Mouse (Mus musculus) G1E-ER4 (cell line): Measurements from ENCODE around the gene Qrich2. TPM values are rescaled to one million over a fixed set of nuclear protein-coding genes. Genes with fewer than 3 reads are reported as not detected.

Experiments
- GATA1 ChIP-seq: IDR thresholded peaks from one replicate; pipeline ENCODE4 v1.8.0; 2012; ENCODE audit warnings: low read length, inconsistent platforms
- polyA plus RNA-seq: library from polyadenylated mRNA; stranded (reverse); fragments of >175 nt; gene quantifications from 2 replicates; pipeline ENCODE4 v1.2.3, GENCODE M21; 2012

The Qrich2 gene
- polyA plus RNA-seq, 1 experiment: not detected

- TF ChIP-seq GATA1: no peak
Measured at GRCm38 (mm10) chr11:116413631-116414022, 52.4 kb downstream of the Qrich2 start.

DNA sequence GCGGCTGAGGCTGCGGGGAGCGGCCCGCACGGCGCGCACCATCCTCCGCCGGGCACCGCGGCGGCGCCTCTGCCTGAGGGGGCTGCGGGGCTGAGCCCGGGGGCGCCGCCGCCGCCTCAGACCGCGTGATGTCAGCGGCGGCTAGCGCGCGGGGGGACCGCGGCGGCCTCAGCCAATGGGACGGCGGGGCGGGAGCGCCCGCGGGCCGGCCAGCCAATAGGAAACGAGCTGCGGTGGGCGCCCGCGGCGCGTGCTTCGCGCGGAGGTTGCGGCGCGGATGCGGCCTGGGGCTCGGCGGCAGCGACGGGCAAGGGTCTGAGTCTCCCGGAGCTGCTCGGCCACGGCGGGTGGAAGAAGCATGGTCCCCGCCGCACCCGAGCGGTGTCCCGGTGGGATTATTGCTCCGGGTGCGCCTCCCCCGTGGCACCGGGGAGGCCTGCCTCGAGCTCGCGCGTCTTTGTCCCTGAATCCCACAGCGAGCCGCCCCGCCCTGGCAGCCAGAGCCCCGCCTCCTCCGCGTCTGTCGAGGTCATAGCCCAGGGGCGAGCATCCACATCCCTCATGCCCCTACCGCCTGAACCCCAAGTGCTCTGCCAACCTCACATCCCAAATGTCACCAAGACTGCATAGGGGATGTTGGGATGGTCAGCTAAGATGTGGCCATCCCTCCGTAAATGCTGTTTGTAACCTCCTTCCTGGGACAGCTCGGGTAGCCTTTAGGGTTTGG is 53.0 kb downstream of the Qrich2 start, which contains the start of gene Rnf157:
Gene Rnf157, minus strand, starts transcription at position 129 of the 727 bp plus-strand sequence.
- TF ChIP-seq GATA1: no peak

DNA sequence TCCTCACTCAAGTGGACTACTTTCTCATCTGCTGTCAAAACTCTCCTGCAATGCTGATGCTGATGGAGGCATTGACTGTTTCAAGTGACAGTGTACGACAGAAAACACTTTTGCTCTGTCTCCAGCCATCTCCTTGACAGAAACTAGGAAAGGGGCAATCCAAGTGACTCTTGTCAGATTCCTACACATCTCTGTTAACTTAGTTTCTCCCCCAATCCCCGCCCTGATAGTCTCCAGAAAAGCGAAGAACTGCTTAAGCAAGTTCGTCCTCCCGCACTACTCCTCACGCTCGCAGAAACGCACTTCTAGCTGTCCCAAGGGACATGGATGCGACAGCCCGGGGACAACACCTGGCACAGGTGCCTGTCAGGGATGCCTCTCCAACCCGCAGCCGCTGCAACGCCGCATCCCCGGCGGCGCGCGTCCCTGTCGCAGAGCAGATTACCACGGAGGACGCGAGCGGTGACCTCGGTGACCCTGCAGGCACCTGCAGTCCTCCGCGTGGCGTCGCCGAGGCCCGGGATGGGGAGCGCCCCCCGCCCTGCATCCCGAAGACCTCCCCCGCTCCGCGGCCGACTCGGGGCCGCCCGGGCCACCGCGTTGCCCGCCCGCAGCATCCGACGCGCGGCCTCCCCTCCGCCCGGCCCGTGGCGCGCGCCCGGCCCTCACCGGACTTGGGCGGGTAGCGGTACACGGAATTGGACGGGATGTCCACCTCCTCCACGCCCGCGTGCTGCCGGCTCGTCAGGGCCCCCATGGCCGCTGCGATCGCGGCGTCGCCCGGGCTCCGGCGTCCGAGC is 53.8 kb downstream of the Qrich2 start:
- TF ChIP-seq GATA1: no peak

- no peak for TF ChIP-seq GATA1
Measured at GRCm38 (mm10) chr11:116411582-116411981, 54.5 kb downstream of the Qrich2 start.

DNA sequence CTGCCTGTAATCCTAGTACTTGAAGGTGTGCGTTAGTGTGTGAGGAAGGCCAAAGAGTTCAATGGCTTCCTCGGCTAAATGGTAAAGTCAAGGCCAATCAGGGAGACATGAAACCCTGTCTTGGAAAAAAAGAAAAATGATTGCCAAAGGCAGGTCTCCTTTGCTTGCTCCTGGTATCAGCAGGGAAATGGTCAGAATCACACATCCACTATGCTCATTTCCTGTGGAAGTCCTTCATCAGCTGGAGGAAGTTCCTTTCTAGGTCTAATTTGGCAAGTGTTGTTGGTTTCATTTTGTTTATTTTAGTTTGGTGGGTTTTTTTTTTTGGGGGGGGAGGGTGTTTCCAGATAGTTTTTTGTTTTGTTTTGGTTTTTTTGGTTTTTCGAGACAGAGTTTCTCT is 57.0 kb downstream of the Qrich2 start:
- TF ChIP-seq GATA1: no peak

DNA sequence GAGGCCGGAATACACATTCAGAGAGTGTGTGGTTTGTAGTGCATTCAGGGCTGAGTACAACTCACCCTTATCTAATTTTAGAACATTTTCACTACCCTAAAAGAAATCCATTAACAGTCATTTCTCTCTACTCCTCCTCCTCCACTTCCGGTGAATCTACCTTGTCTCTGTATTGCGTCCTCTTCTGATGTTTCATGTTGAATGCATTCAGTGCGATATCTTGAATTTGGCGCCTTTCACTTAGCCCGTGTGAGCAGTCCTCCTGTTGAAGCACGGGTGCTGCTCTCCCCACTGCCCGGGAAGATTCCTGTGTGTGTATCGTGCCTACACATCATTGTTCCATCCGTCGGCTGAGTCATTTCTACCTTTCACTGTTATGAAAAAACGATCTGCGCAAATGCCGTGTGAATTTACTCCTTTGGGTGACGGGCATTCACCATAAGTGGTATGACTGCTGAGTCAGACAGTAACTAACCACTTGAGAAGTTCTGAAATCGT is 59.8 kb downstream of the Qrich2 start:
- no peak for TF ChIP-seq GATA1

- TF ChIP-seq GATA1: no peak
Measured at GRCm38 (mm10) chr11:116405601-116406000, 60.4 kb downstream of the Qrich2 start.

DNA sequence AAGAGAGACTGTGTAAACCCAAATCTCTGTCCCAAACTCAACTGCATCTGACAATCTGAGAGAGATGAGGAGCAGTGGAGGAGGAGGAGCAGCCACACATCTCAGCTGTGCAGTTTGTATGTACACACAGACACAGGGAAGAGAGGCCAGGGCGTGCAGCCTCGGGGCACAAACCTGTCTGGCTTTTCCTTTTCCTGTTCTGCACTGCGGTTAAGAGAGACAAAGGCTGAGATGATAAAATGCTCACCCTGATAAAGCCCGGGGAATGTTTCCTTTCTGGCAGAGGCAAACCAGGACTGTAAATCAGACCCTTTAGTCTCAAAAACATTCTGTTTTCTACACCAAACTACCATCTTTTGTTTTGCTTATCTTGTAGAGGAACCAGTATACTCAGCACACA is 65.5 kb downstream of the Qrich2 start:
- TF ChIP-seq GATA1: no peak

- no peak for TF ChIP-seq GATA1
Measured at GRCm38 (mm10) chr11:116398348-116398677, 67.7 kb downstream of the Qrich2 start.

- no peak for TF ChIP-seq GATA1
Measured at GRCm38 (mm10) chr11:116397517-116398347, 68.3 kb downstream of the Qrich2 start.

DNA sequence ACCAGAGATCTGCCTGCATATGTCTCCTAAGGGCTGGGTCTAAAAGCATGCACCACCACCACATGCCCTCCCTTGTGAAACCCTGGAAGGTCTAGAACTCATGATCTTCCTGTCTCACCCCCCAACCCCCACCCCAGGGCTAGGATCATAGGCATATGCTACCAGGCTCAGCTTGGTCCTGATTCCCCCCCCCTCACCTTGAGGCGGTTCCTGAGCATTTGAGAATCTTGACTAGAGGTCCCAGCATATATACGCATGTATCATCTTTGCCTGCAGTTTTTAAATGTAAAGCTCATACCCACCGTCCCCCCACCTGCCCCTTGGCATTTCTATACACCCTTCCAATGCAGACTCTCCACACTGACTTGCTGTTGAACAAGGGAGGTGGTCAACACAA is 69.1 kb downstream of the Qrich2 start:
- no peak for TF ChIP-seq GATA1

DNA sequence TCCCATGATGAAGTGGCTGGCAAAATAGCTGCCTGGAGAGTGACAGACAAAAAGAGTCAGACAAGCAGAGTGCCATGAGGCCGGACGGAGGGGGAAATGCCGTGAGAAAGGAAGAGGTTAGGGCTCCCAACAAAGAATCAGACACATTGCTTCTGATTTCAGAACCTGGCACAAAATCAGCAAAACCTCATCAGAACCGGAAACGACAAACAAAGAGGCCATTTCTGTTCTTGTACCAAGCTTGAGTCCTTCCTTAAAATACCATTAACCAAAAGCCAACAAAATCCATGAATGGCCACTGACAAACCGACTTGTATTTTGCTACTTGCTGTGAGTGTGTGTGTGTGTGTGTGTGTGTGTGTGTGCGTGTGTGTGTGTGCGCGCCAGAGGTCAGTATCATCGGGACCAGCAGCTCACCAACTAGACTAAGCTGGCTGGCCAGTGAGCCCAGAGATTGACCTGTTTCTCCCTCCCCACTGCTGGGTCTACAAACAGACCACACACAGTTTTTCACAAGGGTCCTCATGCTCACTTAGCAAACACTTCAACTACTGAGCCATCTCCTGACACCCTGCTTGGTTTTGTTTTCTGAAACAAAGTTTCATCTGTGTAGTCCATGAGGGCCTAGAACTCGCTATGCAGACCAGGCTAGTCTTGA is 69.6 kb downstream of the Qrich2 start:
- TF ChIP-seq GATA1: no peak

DNA sequence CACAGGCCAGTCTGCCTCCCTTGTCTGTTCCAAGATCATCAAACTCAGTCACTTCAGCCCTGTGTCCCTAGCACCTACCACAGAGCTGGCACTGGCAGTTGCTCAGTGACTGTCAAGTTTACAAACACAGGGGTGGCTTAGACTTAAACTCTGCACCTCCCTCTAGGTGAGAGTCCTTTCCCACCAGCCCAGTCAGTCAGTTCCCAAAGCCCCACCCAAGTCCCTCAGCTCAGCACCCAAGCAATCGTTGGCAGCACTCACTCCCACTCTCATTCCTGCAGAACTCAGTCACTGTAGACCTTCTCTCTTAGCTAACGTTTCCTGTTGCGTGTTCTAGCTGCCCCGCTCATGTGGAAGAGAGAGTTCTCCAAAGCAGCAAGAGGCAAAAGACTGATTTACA is 71.3 kb downstream of the Qrich2 start:
- TF ChIP-seq GATA1: no peak

Other genes starting within 250 kb of the Qrich2 start
- 0.01 and 0.02 TPM in 2 replicates for gene Evpl, start 228.2 kb downstream of the Qrich2 start, polyA plus RNA-seq
- gene Srp68, start 192.0 kb downstream of the Qrich2 start, polyA plus RNA-seq: 52.4 and 70.9 TPM in 2 replicates
- gene Galr2, start 185.3 kb downstream of the Qrich2 start, polyA plus RNA-seq: not detected in 2 replicates
- gene Exoc7, start 159.0 kb downstream of the Qrich2 start, polyA plus RNA-seq: 15.1 and 19.0 TPM in 2 replicates
- gene Foxj1, start 130.8 kb downstream of the Qrich2 start, polyA plus RNA-seq: 0.02 TPM in 1 of 2 replicates, not detected in the other
- not detected in 2 replicates for gene Rnf157, start 53.2 kb downstream of the Qrich2 start, polyA plus RNA-seq
- 733 and 1,549 TPM in 2 replicates for gene Ubald2, start 32.1 kb downstream of the Qrich2 start, polyA plus RNA-seq
- gene Prpsap1, start 28.0 kb upstream of the Qrich2 start, polyA plus RNA-seq: 76.5 and 115 TPM in 2 replicates
- 206 and 262 TPM in 2 replicates for gene Sphk1, start 64.7 kb upstream of the Qrich2 start, polyA plus RNA-seq
- 26.2 and 27.8 TPM in 2 replicates for gene Ube2o, start 115.2 kb upstream of the Qrich2 start, polyA plus RNA-seq
- gene Aanat, start 120.2 kb upstream of the Qrich2 start, polyA plus RNA-seq: not detected in 2 replicates
- 4.8 and 5.3 TPM in 2 replicates for gene Rhbdf2, start 160.8 kb upstream of the Qrich2 start, polyA plus RNA-seq
- gene Prcd, start 187.3 kb upstream of the Qrich2 start, polyA plus RNA-seq: 0.52 and 0.56 TPM in 2 replicates
- not detected in 2 replicates for gene Cygb, start 188.1 kb upstream of the Qrich2 start, polyA plus RNA-seq